Mouse (Mus musculus): ENCODE results near the gene Atrip.

Atrip gene

GRCm38 (mm10) chr9:109056916-109057315 is 17.0 kb downstream of the Atrip start:
- no peak for DNase-seq

GRCm38 (mm10) chr9:109056081-109056690 is 17.7 kb downstream of the Atrip start:
- no peak for DNase-seq

GRCm38 (mm10) chr9:109055271-109056030 is 18.5 kb downstream of the Atrip start:
- DNase-seq = no peak

- DNase-seq = peak; percentile 61
Observed at GRCm38 (mm10) chr9:109054712-109055111, 19.2 kb downstream of the Atrip start.

- DNase-seq = no peak
Observed at GRCm38 (mm10) chr9:109053851-109054250, 20.1 kb downstream of the Atrip start.

GRCm38 (mm10) chr9:109053366-109053765 is 20.6 kb downstream of the Atrip start:
- no peak for DNase-seq

GRCm38 (mm10) chr9:109052490-109053260 is 21.2 kb downstream of the Atrip start:
- no peak for DNase-seq

GRCm38 (mm10) chr9:109051651-109052489 is 22.1 kb downstream of the Atrip start:
- no peak for DNase-seq

- no peak for DNase-seq
Observed at GRCm38 (mm10) chr9:109051011-109051501, 22.9 kb downstream of the Atrip start.

- DNase-seq = no peak
Observed at GRCm38 (mm10) chr9:109050674-109050997, 23.3 kb downstream of the Atrip start.

- no peak for DNase-seq
Observed at GRCm38 (mm10) chr9:109049996-109050673, 23.8 kb downstream of the Atrip start.

GRCm38 (mm10) chr9:109049316-109049715 is 24.6 kb downstream of the Atrip start:
- DNase-seq = no peak

GRCm38 (mm10) chr9:109046306-109046705 is 27.6 kb downstream of the Atrip start:
- no peak for DNase-seq

GRCm38 (mm10) chr9:109041351-109041750 is 32.6 kb downstream of the Atrip start:
- no peak for DNase-seq

- no peak for DNase-seq
Observed at GRCm38 (mm10) chr9:109040906-109041305, 33.0 kb downstream of the Atrip start.

- DNase-seq = no peak
Observed at GRCm38 (mm10) chr9:109040216-109040615, 33.7 kb downstream of the Atrip start.

GRCm38 (mm10) chr9:109039681-109040080 is 34.2 kb downstream of the Atrip start:
- DNase-seq = no peak

GRCm38 (mm10) chr9:109038901-109039364 is 35.0 kb downstream of the Atrip start:
- peak; percentile 58 for DNase-seq

GRCm38 (mm10) chr9:109038086-109038895 is 35.6 kb downstream of the Atrip start, which contains the start of gene Shisa5:
Shisa5 (plus strand) TSS chr9:109038565.
- no peak for DNase-seq

GRCm38 (mm10) chr9:109032435-109032834 is 41.5 kb downstream of the Atrip start:
- DNase-seq = no peak

- DNase-seq = no peak
Observed at GRCm38 (mm10) chr9:109031686-109032085, 42.2 kb downstream of the Atrip start.
